Mouse (Mus musculus) ovary, postnatal 14 days (tissue): ENCODE measurements around the gene Spns3.
A peak's percentile ranks its signal among the peaks of the same experiment; 100 is the strongest.

Experiments used
- DNase-seq: peaks from one replicate; pipeline ENCODE4 v3.0.0; 2022; ENCODE audit warnings: low spot score

Gene Spns3

GRCm38 (mm10) chr11:72518449-72518848 is 31.9 kb downstream of the Spns3 start:
- no peak for DNase-seq

- no peak for DNase-seq
These were observed 35.3 kb downstream of the Spns3 start for GRCm38 (mm10) chr11:72514967-72515366.

- no peak for DNase-seq
These were observed 41.7 kb downstream of the Spns3 start for GRCm38 (mm10) chr11:72508651-72509050.

GRCm38 (mm10) chr11:72507651-72508050 is 42.7 kb downstream of the Spns3 start:
- DNase-seq = no peak

GRCm38 (mm10) chr11:72504016-72504797 is 46.1 kb downstream of the Spns3 start:
- no peak for DNase-seq

- DNase-seq = no peak
These were observed 46.8 kb downstream of the Spns3 start for GRCm38 (mm10) chr11:72503501-72503921.

- DNase-seq = no peak
These were observed 48.1 kb downstream of the Spns3 start for GRCm38 (mm10) chr11:72502236-72502635.

GRCm38 (mm10) chr11:72501426-72502002 is 48.8 kb downstream of the Spns3 start:
- DNase-seq = no peak

GRCm38 (mm10) chr11:72500139-72500538 is 50.2 kb downstream of the Spns3 start:
- no peak for DNase-seq

GRCm38 (mm10) chr11:72497367-72497766 is 52.9 kb downstream of the Spns3 start:
- no peak for DNase-seq

- no peak for DNase-seq
These were observed 53.5 kb downstream of the Spns3 start for GRCm38 (mm10) chr11:72496775-72497174.

GRCm38 (mm10) chr11:72496066-72496465 is 54.2 kb downstream of the Spns3 start:
- no peak for DNase-seq

GRCm38 (mm10) chr11:72494046-72494988 is 56.0 kb downstream of the Spns3 start:
- no peak for DNase-seq

- no peak for DNase-seq
These were observed 59.0 kb downstream of the Spns3 start for GRCm38 (mm10) chr11:72491130-72491960.

GRCm38 (mm10) chr11:72489881-72490301 is 60.4 kb downstream of the Spns3 start, which contains the start of gene Spns2:
Spns2 (minus strand) TSS chr11:72489904.
- DNase-seq = peak; percentile 73

- DNase-seq = no peak
These were observed 60.9 kb downstream of the Spns3 start for GRCm38 (mm10) chr11:72489397-72489796.

- no peak for DNase-seq
These were observed 61.5 kb downstream of the Spns3 start for GRCm38 (mm10) chr11:72488753-72489271.

GRCm38 (mm10) chr11:72487739-72488138 is 62.6 kb downstream of the Spns3 start:
- DNase-seq = no peak

- DNase-seq = no peak
These were observed 63.1 kb downstream of the Spns3 start for GRCm38 (mm10) chr11:72487171-72487570.

- DNase-seq = no peak
These were observed 64.3 kb downstream of the Spns3 start for GRCm38 (mm10) chr11:72485960-72486359.

- no peak for DNase-seq
These were observed 65.1 kb downstream of the Spns3 start for GRCm38 (mm10) chr11:72485157-72485556.
